Mouse (Mus musculus): Measurements from ENCODE around the gene Cdk10. TPM values are rescaled to one million over a fixed set of nuclear protein-coding genes. Genes with fewer than 3 reads are reported as not detected.
"Not testable (repeated sequence)": the region's sequence is repeated elsewhere in the genome, so short reads cannot be mapped to it uniquely, and the experiment has no call there.

Cdk10 gene
- polyA plus RNA-seq, 1 experiment from 2014 or later = 13.9 TPM

GRCm38 (mm10) chr8:123244382-123244781 is 19.7 kb downstream of the Cdk10 start:
- Histone ChIP-seq H3K79me2 (ENCODE audit: inconsistent target) (no peaks in the 10 kb centered on the region), H3K36me3 (ENCODE audit: inconsistent target) (peaks cover 63% of the 10 kb centered on the region), H3K27ac (no peak overlapping the region), H3K4me3 (ENCODE audit: inconsistent target) (no peak overlapping the region)
- 90% methylated on average over 4 of the region's 4 CpGs for WGBS (ENCODE audit: missing documents)

- 97% methylated on average over 12 of the region's 12 CpGs for WGBS (ENCODE audit: missing documents)
Observed at GRCm38 (mm10) chr8:123245543-123245942, 20.9 kb downstream of the Cdk10 start.

GRCm38 (mm10) chr8:123247748-123248147 is 23.1 kb downstream of the Cdk10 start:
- WGBS (ENCODE audit: missing documents) = 96% methylated on average over 6 of the region's 6 CpGs
- Histone ChIP-seq H3K36me3 (ENCODE audit: inconsistent target) (peaks cover 56% of the 10 kb centered on the region), H3K79me2 (ENCODE audit: inconsistent target) (peaks cover 8% of the 10 kb centered on the region; the same call in 1 of the 2 replicates), H3K4me3 (ENCODE audit: inconsistent target) (no peak overlapping the region), H3K27ac (no peak overlapping the region)

More at GRCm38 (mm10) chr8:123245543-123245942, 20.9 kb downstream of the Cdk10 start:
- Histone ChIP-seq H3K27ac (no peak overlapping the region), H3K79me2 (ENCODE audit: inconsistent target) (no peaks in the 10 kb centered on the region), H3K36me3 (ENCODE audit: inconsistent target) (peaks cover 67% of the 10 kb centered on the region), H3K4me3 (ENCODE audit: inconsistent target) (no peak overlapping the region)

DNA sequence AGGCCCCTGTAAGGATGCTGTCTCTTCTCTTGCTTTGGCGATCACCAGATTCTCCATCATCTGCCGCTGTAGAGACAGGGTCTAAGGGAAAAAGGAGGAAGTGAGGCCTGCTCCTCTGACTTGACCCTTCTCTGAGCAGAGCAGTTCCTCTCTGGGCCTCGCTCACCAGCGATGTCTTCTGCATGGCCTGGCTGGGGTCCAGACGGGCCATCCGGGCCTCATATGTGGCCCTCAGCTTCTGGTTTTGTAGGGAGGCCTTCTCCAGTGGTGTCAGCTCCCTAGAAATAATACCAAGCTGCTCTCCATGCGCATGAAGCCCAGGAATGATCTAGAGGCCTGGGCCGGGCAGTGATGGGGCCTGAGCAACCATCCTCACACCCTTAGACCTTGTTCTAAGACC is 24.0 kb downstream of the Cdk10 start:
- Histone ChIP-seq H3K27ac (peak overlapping the region; percentile 35), H3K36me3 (ENCODE audit: inconsistent target) (peaks cover 49% of the 10 kb centered on the region)
- WGBS (ENCODE audit: missing documents) = 26% methylated on average over 8 of the region's 8 CpGs

GRCm38 (mm10) chr8:123250940-123251339 is 26.3 kb downstream of the Cdk10 start:
- 68% methylated on average over 5 of the region's 5 CpGs for WGBS (ENCODE audit: missing documents)
- Histone ChIP-seq H3K79me2 (ENCODE audit: inconsistent target) (peaks cover 20% of the 10 kb centered on the region; the same call in 1 of the 2 replicates), H3K4me3 (ENCODE audit: inconsistent target) (no peak overlapping the region), H3K36me3 (ENCODE audit: inconsistent target) (peaks cover 28% of the 10 kb centered on the region), H3K27ac (0 out of 2 replicates have a peak overlapping the region, but pooled peaks have one; percentile 12)

More for the DNA sequence above, 24.0 kb downstream of the Cdk10 start:
- Histone ChIP-seq H3K4me3 (ENCODE audit: inconsistent target) (no peak overlapping the region), H3K79me2 (ENCODE audit: inconsistent target) (peaks cover 8% of the 10 kb centered on the region; the same call in 1 of the 2 replicates)

DNA sequence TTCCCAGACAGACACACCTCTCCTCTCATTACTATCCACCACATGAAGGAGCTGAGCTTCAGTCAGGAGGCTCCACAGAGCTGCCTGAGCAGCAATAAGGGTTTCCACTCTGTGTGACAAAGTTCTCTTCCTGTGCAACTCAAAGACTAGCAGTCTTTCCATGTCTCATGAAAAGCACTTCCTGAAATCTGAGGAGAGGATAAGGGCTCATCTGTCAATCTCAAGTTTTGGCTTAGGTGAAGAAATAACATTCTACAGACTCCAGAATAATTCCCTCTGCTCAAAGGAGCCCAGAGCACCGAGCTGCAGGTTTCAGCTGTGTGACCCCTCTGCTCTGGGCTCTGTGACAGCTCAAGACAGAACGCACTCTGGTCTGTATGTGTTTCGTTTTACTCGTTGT is 28.3 kb downstream of the Cdk10 start:
- Histone ChIP-seq H3K4me3 (ENCODE audit: inconsistent target) (peak overlapping the region; percentile 51), H3K27ac (peak overlapping the region; percentile 61), H3K36me3 (ENCODE audit: inconsistent target) (peaks cover 24% of the 10 kb centered on the region), H3K79me2 (ENCODE audit: inconsistent target) (peaks cover 25% of the 10 kb centered on the region; the same call in 1 of the 2 replicates)
- 31% methylated on average over 4 of the region's 4 CpGs for WGBS (ENCODE audit: missing documents)

GRCm38 (mm10) chr8:123253451-123254098 is 28.9 kb downstream of the Cdk10 start:
- Histone ChIP-seq H3K79me2 (ENCODE audit: inconsistent target) (peaks cover 25% of the 10 kb centered on the region; the same call in 1 of the 2 replicates), H3K4me3 (ENCODE audit: inconsistent target) (peak overlapping the region; percentile 51), H3K36me3 (ENCODE audit: inconsistent target) (peaks cover 28% of the 10 kb centered on the region), H3K27ac (peak overlapping the region; percentile 61)
- under 1% methylated on average over 38 of the region's 40 CpGs for WGBS (ENCODE audit: missing documents)

DNA sequence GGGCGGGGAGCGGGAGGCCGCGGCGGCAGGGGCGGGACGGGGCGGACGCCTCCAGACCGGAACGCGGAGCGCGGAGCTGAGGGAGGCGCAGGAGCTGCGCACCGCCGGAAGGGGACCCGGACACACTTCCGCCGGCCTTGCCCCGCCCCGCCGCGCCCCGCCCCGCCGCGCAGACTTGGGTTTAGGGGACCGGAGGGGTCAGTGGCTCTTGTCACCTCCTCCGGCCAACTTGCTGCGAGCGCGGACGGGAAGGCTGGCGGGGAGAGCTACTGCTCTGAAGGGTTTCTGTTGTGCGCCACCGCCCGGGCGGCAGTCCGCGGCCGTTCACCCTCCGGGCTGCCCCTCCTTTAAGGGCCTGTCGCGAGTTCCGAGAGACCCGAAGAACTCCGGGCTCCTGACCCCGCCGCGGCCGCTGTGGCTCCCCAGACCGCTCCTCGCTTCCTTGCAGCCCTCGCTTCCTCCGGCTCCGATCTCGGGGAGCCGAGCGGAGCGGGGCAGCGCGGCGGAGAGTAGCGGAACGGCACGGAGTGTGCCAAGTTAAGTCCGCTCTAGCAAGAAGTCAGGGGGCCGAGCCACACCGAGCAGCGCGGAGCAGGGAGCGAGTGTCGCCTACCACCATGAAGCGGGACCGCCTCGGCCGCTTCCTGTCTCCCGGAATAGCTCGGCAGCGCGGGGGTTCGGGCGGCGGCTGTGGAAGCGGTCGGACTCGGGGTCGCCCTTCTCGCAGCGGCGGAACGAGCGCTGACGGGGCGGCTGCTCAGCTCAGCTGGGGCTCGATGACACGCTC is 29.6 kb downstream of the Cdk10 start, which contains the start of the genes Zfp276 and Vps9d1:
Gene Zfp276, plus strand, starts transcription at position 97 of the 787 bp plus-strand sequence.
Gene Vps9d1, minus strand, starts transcription at position 250 of the 787 bp plus-strand sequence.
- H3K4me3 ChIP-seq (ENCODE audit: inconsistent target) = peak within 1 kb of the TSS; percentile 56
- H3K36me3 ChIP-seq (ENCODE audit: inconsistent target) = peaks cover 35% of the 10 kb centered on the region
- under 1% methylated on average over 78 of the region's 99 CpGs for WGBS (ENCODE audit: missing documents)
- H3K79me2 ChIP-seq (ENCODE audit: inconsistent target) = peaks cover 25% of the 10 kb centered on the region; the same call in 1 of the 2 replicates
- peak within 1 kb of the TSS; percentile 61 for H3K27ac ChIP-seq

GRCm38 (mm10) chr8:123255170-123255569 is 30.5 kb downstream of the Cdk10 start:
- Histone ChIP-seq H3K79me2 (ENCODE audit: inconsistent target) (peaks cover 25% of the 10 kb centered on the region; the same call in 1 of the 2 replicates), H3K27ac (no peak overlapping the region; the same call in 1 of the 2 replicates), H3K36me3 (ENCODE audit: inconsistent target) (peaks cover 44% of the 10 kb centered on the region), H3K4me3 (ENCODE audit: inconsistent target) (peak overlapping the region; percentile 56)
- 58% methylated on average over 6 of the region's 6 CpGs for WGBS (ENCODE audit: missing documents)

- H3K79me2 ChIP-seq (ENCODE audit: inconsistent target) = peaks cover 21% of the 10 kb centered on the region; the same call in 1 of the 2 replicates
- no peak overlapping the region for H3K27ac ChIP-seq
- no peak overlapping the region for H3K4me3 ChIP-seq (ENCODE audit: inconsistent target)
- H3K36me3 ChIP-seq (ENCODE audit: inconsistent target) = peaks cover 51% of the 10 kb centered on the region
- 97% methylated on average over 3 of the region's 3 CpGs for WGBS (ENCODE audit: missing documents)
Observed at GRCm38 (mm10) chr8:123257114-123257513, 32.5 kb downstream of the Cdk10 start.

DNA sequence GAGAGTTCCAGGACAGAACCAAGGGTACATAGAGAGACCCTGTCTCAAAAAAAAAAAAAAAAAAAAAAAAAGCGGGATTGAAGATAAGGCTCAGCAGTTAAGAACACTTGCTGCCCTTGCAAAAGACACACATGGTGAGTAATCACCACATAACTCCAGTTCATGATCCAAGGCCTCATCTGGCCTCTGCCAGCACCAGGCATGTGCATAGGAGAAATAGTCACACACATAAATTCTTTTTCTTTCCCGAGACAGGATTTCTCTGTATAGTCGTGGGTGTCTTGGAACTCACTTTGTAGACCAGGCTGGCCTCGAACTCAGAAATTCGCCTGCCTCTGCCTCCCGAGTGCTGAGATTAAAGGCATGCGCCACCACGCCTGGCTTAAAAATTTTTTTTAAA is 33.0 kb downstream of the Cdk10 start:
- H3K4me3 ChIP-seq (ENCODE audit: inconsistent target); H3K27ac ChIP-seq: not testable (repeated sequence)
- WGBS (ENCODE audit: missing documents) = 99% methylated on average over 8 of the region's 8 CpGs
- Histone ChIP-seq H3K36me3 (ENCODE audit: inconsistent target) (peaks cover 52% of the 10 kb centered on the region), H3K79me2 (ENCODE audit: inconsistent target) (peaks cover 17% of the 10 kb centered on the region; the same call in 1 of the 2 replicates)

- H3K79me2 ChIP-seq (ENCODE audit: inconsistent target) = no peaks in the 10 kb centered on the region
- peaks cover 65% of the 10 kb centered on the region for H3K36me3 ChIP-seq (ENCODE audit: inconsistent target)
- 97% methylated on average over 14 of the region's 14 CpGs for WGBS (ENCODE audit: missing documents)
- no peak overlapping the region for H3K27ac ChIP-seq
- H3K4me3 ChIP-seq (ENCODE audit: inconsistent target) = no peak overlapping the region
Observed at GRCm38 (mm10) chr8:123267926-123268656, 43.4 kb downstream of the Cdk10 start.

DNA sequence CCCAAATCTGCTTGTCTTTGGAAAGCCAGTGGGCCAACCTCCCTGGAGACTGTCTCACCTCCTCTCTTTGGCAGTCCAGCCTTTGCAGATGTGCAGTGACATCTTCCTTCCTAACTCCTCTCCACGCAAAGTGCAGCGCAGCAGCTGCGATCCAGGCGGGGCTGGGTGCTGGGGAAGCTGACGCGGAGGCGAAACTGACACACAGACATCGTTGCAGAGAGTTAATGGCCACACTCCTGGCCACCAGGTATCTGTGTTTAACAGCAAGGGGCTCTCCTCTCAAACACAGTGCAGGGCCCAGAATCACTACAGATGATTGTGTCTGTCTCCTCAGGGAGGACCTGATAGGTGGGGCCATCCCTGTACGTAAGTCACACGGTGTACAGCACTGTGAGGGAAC is 46.5 kb downstream of the Cdk10 start:
- Histone ChIP-seq H3K27ac (no peak overlapping the region), H3K79me2 (ENCODE audit: inconsistent target) (no peaks in the 10 kb centered on the region), H3K4me3 (ENCODE audit: inconsistent target) (no peak overlapping the region), H3K36me3 (ENCODE audit: inconsistent target) (peaks cover 38% of the 10 kb centered on the region; the same call in 1 of the 2 replicates)
- WGBS (ENCODE audit: missing documents) = 95% methylated on average over 10 of the region's 10 CpGs

- 96% methylated on average over 4 of the region's 4 CpGs for WGBS (ENCODE audit: missing documents)
- H3K27ac ChIP-seq = no peak overlapping the region
- no peak overlapping the region for H3K4me3 ChIP-seq (ENCODE audit: inconsistent target)
- H3K36me3 ChIP-seq (ENCODE audit: inconsistent target) = peaks cover 30% of the 10 kb centered on the region; the same call in 1 of the 2 replicates
- no peaks in the 10 kb centered on the region for H3K79me2 ChIP-seq (ENCODE audit: inconsistent target)
Observed at GRCm38 (mm10) chr8:123271901-123272300, 47.3 kb downstream of the Cdk10 start.
